Mouse (Mus musculus) kidney, embryonic 15.5 days (tissue): Measurements from ENCODE around the gene Hyal3. TPM values are rescaled to one million over a fixed set of nuclear protein-coding genes. Genes with fewer than 3 reads are reported as not detected.

Experiments used
- ATAC-seq: fragments of 200-750 bp; cut with Nextera tagmentation; replicated peaks from 2 replicates; pipeline ENCODE4 v1.8.0; 2017; ENCODE audit warnings: moderate TSS enrichment; ENCODE audit not compliant: low FRiP score
- H3K27ac ChIP-seq: fragments of 300-500 bp; sonication (generic); 2 replicates; pipeline ENCODE4 v1.5.1; 2015; ENCODE audit warnings: mild to moderate bottlenecking, inconsistent platforms
- H3K27me3 ChIP-seq: fragments of 300-500 bp; sonication (generic); 2 replicates; pipeline ENCODE4 v1.6.1; 2015; ENCODE audit warnings: inconsistent platforms
- H3K36me3 ChIP-seq: fragments of 300-500 bp; sonication (generic); 2 replicates; pipeline ENCODE4 v1.6.1; 2015; ENCODE audit warnings: inconsistent platforms
- H3K4me1 ChIP-seq: fragments of 300-500 bp; sonication (generic); 2 replicates; pipeline ENCODE4 v1.6.1; 2015; ENCODE audit warnings: inconsistent platforms
- H3K4me2 ChIP-seq: fragments of 300-500 bp; sonication (generic); 2 replicates; pipeline ENCODE4 v1.6.1; 2015; ENCODE audit warnings: moderate library complexity, mild to moderate bottlenecking, inconsistent platforms
- H3K4me3 ChIP-seq: fragments of 300-500 bp; sonication (generic); replicated peaks from 2 replicates; pipeline ENCODE4 v1.5.1; 2015; ENCODE audit warnings: mild to moderate bottlenecking, inconsistent platforms
- H3K9ac ChIP-seq: fragments of 300-500 bp; sonication (generic); 2 replicates; pipeline ENCODE4 v1.6.1; 2015; ENCODE audit warnings: mild to moderate bottlenecking, inconsistent platforms
- H3K9me3 ChIP-seq: fragments of 300-500 bp; sonication (generic); replicated peaks from 2 replicates; pipeline ENCODE4 v1.6.1; 2016; ENCODE audit warnings: inconsistent platforms
- WGBS: fragments of 180-500 bp; shearing (Covaris S2); methylation state at CpG from one replicate; pipeline ENCODE4 v1.1.7; 2015; ENCODE audit warnings: mixed read lengths; 5-methylcytosine and 5-hydroxymethylcytosine counted together
- polyA plus RNA-seq: library from polyadenylated mRNA; unstranded; fragments of >200 nt; fragmentation: Nextera tagmentation; extraction: Ambion mirVana; gene quantifications from 2 replicates; pipeline ENCODE4 v1.2.1, GENCODE M21; 2015

Gene Hyal3
- polyA plus RNA-seq, 1 experiment from 2014 or later = 1.3 TPM

DNA sequence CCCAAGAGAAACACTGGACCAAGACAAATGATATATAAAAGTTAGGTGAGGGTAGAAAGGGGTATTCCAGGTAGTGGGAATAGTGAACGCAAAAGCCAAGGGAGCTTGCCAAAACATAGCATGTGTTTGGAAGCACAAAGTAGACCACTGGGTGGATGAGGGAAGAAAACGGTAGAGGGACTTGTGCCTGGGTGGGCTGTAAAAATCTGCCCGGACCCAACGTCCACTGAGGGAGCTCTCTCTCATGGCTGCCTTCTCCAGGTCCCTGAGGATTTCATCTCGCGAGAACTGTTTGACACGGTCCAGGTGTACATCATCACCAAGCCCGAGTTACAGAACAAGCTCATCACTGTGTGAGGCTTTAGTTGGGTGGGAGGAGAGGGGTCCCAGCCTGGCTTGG is 37.9 kb upstream of the Hyal3 start:
- Histone ChIP-seq H3K36me3 (peaks cover 49% of the 10 kb centered on the region), H3K9ac (peak overlapping the region; percentile 69), H3K27ac (peak overlapping the region; percentile 81), H3K4me1 (peaks cover 46% of the 10 kb centered on the region), H3K4me2 (peak overlapping the region; percentile 85), H3K4me3 (peak overlapping the region; percentile 84), H3K9me3 (no peaks in the 10 kb centered on the region), H3K27me3 (no peaks in the 10 kb centered on the region)
- WGBS = 23% methylated on average over 8 of the region's 8 CpGs
- no peak for ATAC-seq

DNA sequence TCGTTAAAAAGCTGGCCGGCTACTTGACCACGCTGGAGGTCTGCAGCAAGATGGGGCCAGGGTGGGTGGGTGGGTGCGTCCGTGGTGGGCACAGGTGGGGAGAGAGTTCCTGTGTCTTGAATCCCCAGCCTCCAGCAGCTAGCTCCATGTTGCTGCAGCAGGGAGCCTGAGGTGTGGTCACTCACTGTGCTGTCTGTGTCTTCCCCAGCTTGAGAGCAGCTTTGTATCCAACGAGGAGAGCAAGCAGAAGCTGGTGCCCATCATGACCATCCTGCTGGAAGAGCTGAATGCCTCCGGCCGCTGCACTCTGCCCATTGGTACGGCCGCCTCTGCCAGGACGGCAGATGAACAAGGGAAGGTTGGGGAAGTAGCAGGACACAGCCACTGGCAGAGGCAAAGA is 37.3 kb upstream of the Hyal3 start:
- no peak for ATAC-seq

DNA sequence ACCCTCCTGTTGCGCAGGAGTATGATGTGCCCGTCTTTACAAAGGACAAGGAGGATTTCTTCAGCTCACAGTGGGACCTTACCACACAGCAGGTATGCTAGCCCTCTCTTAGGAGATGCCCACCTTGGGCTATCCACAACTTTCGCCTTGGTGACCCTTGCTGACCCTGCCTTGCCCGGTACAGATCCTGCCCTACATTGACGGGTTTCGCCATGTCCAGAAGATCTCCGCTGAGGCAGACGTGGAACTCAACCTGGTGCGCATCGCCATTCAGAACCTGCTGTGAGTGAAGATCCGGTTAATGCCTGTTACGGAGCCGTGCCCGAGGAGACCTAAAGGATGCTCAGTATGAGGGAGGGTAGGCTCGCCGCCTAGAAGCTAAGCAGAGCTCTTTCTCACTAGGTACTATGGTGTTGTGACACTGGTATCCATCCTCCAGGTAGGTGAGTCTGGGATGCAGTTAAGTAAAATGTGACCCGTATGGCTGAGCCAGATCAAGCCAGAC is 36.4 kb upstream of the Hyal3 start:
- Histone ChIP-seq H3K9ac (no peak overlapping the region), H3K4me3 (no peak overlapping the region), H3K36me3 (peaks cover 34% of the 10 kb centered on the region), H3K4me1 (peaks cover 46% of the 10 kb centered on the region), H3K27me3 (no peaks in the 10 kb centered on the region), H3K9me3 (no peaks in the 10 kb centered on the region), H3K4me2 (no peak overlapping the region), H3K27ac (no peak overlapping the region)
- 95% methylated on average over 17 of the region's 17 CpGs for WGBS
- ATAC-seq = no peak

More for the DNA sequence above, 37.3 kb upstream of the Hyal3 start:
- Histone ChIP-seq H3K27ac (no peak overlapping the region), H3K9ac (no peak overlapping the region), H3K36me3 (peaks cover 43% of the 10 kb centered on the region), H3K4me3 (peak overlapping the region; percentile 84; the same call in 1 of the 2 replicates), H3K27me3 (no peaks in the 10 kb centered on the region), H3K4me1 (peaks cover 46% of the 10 kb centered on the region), H3K4me2 (peak overlapping the region; percentile 85), H3K9me3 (no peaks in the 10 kb centered on the region)
- WGBS = 84% methylated on average over 11 of the region's 11 CpGs

DNA sequence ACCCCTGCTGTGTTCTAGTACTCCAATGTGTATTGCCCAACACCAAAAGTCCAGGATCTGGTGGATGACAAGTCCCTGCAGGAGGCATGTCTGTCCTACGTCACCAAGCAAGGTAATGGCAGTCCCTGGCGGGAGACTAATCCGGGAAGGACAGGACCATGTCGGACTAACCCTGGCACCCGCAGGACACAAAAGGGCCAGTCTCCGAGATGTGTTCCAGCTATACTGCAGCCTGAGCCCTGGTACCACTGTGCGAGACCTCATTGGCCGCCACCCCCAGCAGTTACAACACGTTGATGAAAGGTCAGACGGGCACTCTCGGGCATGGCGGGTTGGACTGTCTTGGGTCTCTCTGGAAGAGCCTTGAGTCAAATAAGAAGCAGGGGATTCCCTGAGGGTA is 35.9 kb upstream of the Hyal3 start:
- Histone ChIP-seq H3K27me3 (no peaks in the 10 kb centered on the region; the same call in 1 of the 2 replicates), H3K4me3 (no peak overlapping the region), H3K9me3 (no peaks in the 10 kb centered on the region), H3K36me3 (peaks cover 29% of the 10 kb centered on the region), H3K27ac (no peak overlapping the region), H3K4me1 (peaks cover 48% of the 10 kb centered on the region), H3K4me2 (no peak overlapping the region), H3K9ac (no peak overlapping the region)
- WGBS = 93% methylated on average over 12 of the region's 12 CpGs
- ATAC-seq = no peak

DNA sequence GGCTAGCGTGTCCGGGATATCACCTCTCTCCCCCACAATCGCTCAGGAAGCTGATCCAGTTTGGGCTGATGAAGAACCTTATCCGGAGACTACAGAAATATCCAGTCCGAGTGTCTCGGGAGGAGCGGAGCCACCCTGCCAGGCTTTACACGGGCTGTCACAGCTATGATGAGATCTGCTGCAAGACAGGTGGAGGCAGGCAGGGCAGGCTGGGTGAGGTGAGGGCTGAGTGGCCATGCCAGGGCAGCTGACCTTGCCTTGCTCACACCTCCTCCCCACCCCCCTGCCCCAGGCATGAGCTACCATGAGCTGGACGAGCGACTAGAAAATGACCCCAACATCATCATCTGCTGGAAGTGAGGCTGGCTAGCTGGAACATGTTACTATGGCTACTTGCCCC is 35.4 kb upstream of the Hyal3 start:
- WGBS = 93% methylated on average over 10 of the region's 10 CpGs
- H3K4me3 ChIP-seq = no peak overlapping the region
- no peaks in the 10 kb centered on the region for H3K9me3 ChIP-seq
- H3K4me2 ChIP-seq = no peak overlapping the region
- no peak overlapping the region for H3K9ac ChIP-seq
- H3K27me3 ChIP-seq = no peaks in the 10 kb centered on the region; the same call in 1 of the 2 replicates
- ATAC-seq = no peak
- no peak overlapping the region for H3K27ac ChIP-seq
- H3K4me1 ChIP-seq = peaks cover 49% of the 10 kb centered on the region
- H3K36me3 ChIP-seq = peaks cover 24% of the 10 kb centered on the region

DNA sequence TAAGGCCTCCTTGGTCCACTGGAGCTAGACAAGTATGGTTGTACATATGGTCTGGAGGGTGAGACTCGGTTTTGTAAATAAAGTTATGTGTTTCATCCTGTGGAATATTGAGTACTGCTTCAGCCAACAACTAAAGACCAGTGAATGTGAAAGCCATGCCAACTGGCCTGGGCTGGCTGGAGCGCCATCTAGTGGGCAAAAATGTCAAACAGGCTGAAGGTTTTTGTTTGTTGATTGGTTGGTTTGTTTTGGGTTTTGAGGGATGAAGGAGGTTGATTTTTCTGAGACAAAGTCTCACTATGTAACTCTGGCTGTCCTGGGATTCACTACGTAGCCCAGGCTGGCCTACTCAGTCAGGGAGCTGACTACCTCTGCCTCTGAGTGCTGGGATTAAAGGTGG is 35.0 kb upstream of the Hyal3 start:
- no peak for ATAC-seq
- no peaks in the 10 kb centered on the region for H3K9me3 ChIP-seq
- H3K9ac ChIP-seq = no peak overlapping the region
- H3K27me3 ChIP-seq = no peaks in the 10 kb centered on the region; the same call in 1 of the 2 replicates
- H3K4me2 ChIP-seq = no peak overlapping the region
- peaks cover 24% of the 10 kb centered on the region for H3K36me3 ChIP-seq
- H3K27ac ChIP-seq = no peak overlapping the region
- whole genome bisulfite sequencing = 9% methylated on average over 3 of the region's 3 CpGs
- H3K4me3 ChIP-seq = no peak overlapping the region
- H3K4me1 ChIP-seq = peaks cover 49% of the 10 kb centered on the region

DNA sequence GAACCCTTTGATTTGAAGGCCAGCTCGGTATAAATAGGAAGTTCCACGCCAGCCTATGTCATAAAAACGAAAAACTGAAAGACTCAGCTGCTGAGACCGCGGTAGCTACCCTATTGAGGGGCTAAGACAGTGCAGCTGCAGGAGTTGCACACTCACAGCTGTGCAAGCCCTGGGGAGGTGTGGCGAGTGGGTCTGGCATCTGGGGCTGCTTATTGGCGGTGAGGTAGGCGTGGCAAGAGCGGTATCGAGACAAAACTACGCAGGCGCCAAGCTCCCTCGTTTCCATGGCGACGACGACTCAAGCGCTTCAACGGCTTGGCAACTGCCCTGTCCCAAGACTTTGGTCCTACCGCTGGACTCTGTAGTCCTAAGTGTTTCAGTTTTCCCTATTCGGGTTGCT is 33.6 kb upstream of the Hyal3 start, which contains the start of gene Zmynd10:
Gene Zmynd10 (plus strand): TSS at position 273 of the 400 bp plus-strand sequence.
- Histone ChIP-seq H3K9ac (no peak within 1 kb of the TSS), H3K9me3 (no peaks in the 10 kb centered on the region), H3K27ac (peak within 1 kb of the TSS; percentile 63), H3K4me3 (peak within 1 kb of the TSS; percentile 19), H3K4me1 (peaks cover 52% of the 10 kb centered on the region), H3K36me3 (peaks cover 24% of the 10 kb centered on the region), H3K27me3 (no peaks in the 10 kb centered on the region; the same call in 1 of the 2 replicates), H3K4me2 (peak within 1 kb of the TSS; percentile 54)
- 3% methylated on average over 20 of the region's 20 CpGs for WGBS
- ATAC-seq = peak; percentile 57

DNA sequence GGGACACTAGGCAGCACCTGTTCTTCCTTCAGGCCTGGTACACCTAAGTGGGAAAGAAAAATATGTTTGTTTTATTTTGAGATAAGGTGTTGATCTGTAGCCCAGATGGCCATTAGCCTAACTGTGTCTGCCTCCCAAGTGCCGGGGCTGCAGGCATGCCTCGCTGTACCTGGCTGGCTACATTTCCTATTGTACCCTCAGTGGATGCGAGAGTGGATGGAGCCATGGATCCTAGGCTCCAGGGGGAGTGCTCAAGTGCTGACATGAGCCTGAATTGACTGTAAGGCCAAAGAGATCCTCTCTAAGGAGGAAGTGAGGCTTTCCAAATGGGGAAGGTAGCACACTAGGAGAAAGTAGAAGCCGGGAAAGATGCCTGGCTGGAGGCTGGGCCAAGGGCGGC is 32.7 kb upstream of the Hyal3 start:
- WGBS = 85% methylated on average over 5 of the region's 5 CpGs
- Histone ChIP-seq H3K9me3 (no peaks in the 10 kb centered on the region), H3K4me2 (no peak overlapping the region), H3K36me3 (peaks cover 24% of the 10 kb centered on the region), H3K27ac (no peak overlapping the region), H3K4me1 (peaks cover 54% of the 10 kb centered on the region), H3K4me3 (no peak overlapping the region), H3K27me3 (no peaks in the 10 kb centered on the region; the same call in 1 of the 2 replicates), H3K9ac (no peak overlapping the region)
- no peak for ATAC-seq

DNA sequence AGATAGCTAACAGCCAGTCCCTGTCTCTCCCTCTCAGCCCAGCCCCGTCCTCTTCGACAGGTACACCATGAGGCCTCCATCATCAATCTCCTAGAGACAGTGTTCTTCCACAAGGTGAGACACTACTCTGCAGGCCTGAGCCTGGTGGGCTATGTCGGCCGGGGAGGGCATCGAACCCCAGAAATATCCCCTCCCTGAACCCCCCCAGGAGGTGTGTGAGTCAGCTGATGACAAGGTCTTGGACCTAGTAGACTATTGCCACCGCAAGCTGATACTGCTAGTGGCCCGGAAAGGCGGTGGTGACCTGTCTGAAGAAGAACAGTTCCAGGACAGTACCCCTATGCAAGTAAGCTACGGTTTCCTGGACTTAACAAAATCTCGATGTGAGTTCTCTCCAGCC is 31.8 kb upstream of the Hyal3 start:
- Histone ChIP-seq H3K4me2 (no peak overlapping the region), H3K9ac (no peak overlapping the region), H3K36me3 (peaks cover 20% of the 10 kb centered on the region), H3K27ac (no peak overlapping the region), H3K27me3 (no peaks in the 10 kb centered on the region; the same call in 1 of the 2 replicates), H3K4me1 (peaks cover 61% of the 10 kb centered on the region), H3K4me3 (no peak overlapping the region), H3K9me3 (no peaks in the 10 kb centered on the region)
- 81% methylated on average over 10 of the region's 10 CpGs for WGBS
- no peak for ATAC-seq

DNA sequence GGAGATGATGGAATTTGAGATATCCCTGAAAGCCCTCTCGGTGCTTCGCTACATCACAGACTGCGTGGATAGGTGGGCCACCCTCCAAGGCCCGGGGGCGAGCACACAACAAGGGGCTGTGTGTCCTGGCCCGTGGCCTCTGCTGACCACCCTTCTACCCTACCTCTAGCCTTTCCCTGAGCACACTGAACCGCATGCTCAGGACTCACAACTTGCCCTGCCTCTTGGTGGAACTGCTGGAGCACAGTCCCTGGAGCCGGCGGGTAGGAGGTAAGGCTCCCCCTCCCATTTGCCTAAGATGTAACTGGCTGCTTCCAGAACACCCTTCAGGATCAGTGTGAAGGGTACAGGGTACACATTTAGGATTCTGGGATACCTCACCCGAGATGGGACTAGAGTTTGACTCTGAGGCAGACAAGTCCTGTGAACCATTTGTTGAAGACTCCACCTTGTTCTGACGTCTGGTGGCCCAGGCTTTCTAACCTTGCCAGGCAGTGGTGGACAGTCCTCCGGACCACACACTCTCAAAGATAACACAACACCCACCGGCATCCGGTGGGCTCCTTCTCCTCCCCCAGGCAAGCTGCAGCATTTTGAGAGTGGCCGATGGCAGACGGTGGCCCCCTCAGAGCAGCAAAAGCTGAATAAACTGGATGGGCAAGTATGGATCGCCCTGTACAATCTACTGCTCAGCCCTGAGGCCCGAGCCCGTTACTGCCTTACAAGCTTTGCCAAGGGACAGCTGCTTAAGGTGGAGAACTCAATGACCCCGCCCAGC is 31.1 kb upstream of the Hyal3 start:
- Histone ChIP-seq H3K9me3 (no peaks in the 10 kb centered on the region), H3K4me3 (no peak overlapping the region), H3K27me3 (no peaks in the 10 kb centered on the region; the same call in 1 of the 2 replicates), H3K4me1 (peaks cover 64% of the 10 kb centered on the region), H3K9ac (no peak overlapping the region), H3K27ac (no peak overlapping the region), H3K36me3 (peaks cover 14% of the 10 kb centered on the region), H3K4me2 (no peak overlapping the region)
- ATAC-seq = no peak
- WGBS = 80% methylated on average over 20 of the region's 20 CpGs

DNA sequence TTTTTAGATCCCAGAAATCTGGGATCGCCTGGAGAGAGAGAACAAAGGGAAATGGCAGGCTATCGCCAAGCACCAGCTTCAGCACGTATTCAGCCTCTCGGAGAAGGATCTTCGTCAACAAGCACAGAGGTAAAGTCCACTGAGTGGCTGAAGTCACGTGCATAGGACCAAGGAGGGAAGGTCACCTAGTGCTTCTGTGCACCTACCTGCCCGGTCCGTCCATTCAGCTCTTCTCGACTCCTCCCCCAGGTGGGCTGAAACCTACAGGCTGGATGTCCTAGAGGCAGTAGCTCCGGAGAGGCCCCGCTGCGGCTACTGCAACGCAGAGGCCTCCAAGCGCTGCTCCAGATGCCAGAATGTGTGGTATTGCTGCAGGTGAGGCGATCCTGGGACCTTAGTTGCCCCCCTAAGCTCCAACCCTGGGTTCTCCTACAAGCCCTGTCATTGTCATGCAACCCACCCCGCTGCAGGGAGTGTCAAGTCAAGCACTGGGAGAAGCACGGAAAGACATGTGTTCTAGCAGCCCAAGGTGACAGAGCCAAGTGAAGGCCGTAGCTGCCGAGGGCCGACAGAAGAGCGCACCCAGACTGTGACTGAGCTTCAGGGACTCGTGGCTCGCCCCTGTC is 30.0 kb upstream of the Hyal3 start:
- Histone ChIP-seq H3K27ac (peak overlapping the region; percentile 99), H3K4me3 (peak overlapping the region; percentile 79), H3K27me3 (no peaks in the 10 kb centered on the region; the same call in 1 of the 2 replicates), H3K4me1 (peaks cover 64% of the 10 kb centered on the region), H3K4me2 (peak overlapping the region; percentile 70), H3K9ac (peak overlapping the region; percentile 52; the same call in 1 of the 2 replicates), H3K9me3 (no peaks in the 10 kb centered on the region), H3K36me3 (0 out of 2 replicates have a peak, but pooled peaks cover 4% of the 10 kb centered on the region)
- WGBS = 28% methylated on average over 23 of the region's 23 CpGs
- ATAC-seq = no peak
